Mouse (Mus musculus): ENCODE data around the gene Gm37240. TPM values are rescaled to one million over a fixed set of nuclear protein-coding genes. Genes with fewer than 3 reads are reported as not detected.
"Not testable (repeated sequence)": the region's sequence is repeated elsewhere in the genome, so short reads cannot be mapped to it uniquely, and the experiment has no call there.

Gene Gm37240
- total and polyA plus RNA-seq, 2 experiments from 2014 or later = 0.43 to 1.9 TPM

- TF ChIP-seq CTCF (IDR thresholded peaks at IDR 0.05) = no peak
These were observed 1021.6 kb downstream of the Gm37240 start for GRCm38 (mm10) chr3:84865684-84866083.

GRCm38 (mm10) chr3:84861817-84862216 lies 1025.5 kb downstream of the Gm37240 start:
- not testable (repeated sequence) for H3K4me1 ChIP-seq (ENCODE audit: insufficient read depth, low read length); H3K4me2 ChIP-seq (ENCODE audit: low read depth, low read length, poor library complexity, severe bottlenecking); H3K27me3 ChIP-seq (ENCODE audit: insufficient read depth, low read length); ATAC-seq (ENCODE audit: low FRiP score); H3K27ac ChIP-seq (ENCODE audit: low read depth, low read length); H3K9me3 ChIP-seq (ENCODE audit: low read length); H3K9ac ChIP-seq (replicated peaks; ENCODE audit: low read length, poor library complexity, severe bottlenecking); H3K4me3 ChIP-seq (ENCODE audit: low read depth, low read length); DNase-seq (ENCODE audit: low spot score); H3K36me3 ChIP-seq (ENCODE audit: insufficient read depth, low read length)
- whole genome bisulfite sequencing = 93% methylated on average over 3 of the region's 3 CpGs

More at GRCm38 (mm10) chr3:84865684-84866083, 1021.6 kb downstream of the Gm37240 start:
- H3K4me2 ChIP-seq (ENCODE audit: low read depth, low read length, poor library complexity, severe bottlenecking) = no peak overlapping the region
- no peak overlapping the region for H3K27ac ChIP-seq (ENCODE audit: low read depth, low read length)
- ATAC-seq (ENCODE audit: low FRiP score) = no peak
- no peak for DNase-seq (ENCODE audit: low spot score)
- H3K9me3 ChIP-seq (ENCODE audit: low read length) = no peaks in the 10 kb centered on the region
- no peak overlapping the region for H3K9ac ChIP-seq (replicated peaks; ENCODE audit: low read length, poor library complexity, severe bottlenecking)
- WGBS = 76% methylated on average over 3 of the region's 3 CpGs
- H3K4me3 ChIP-seq (ENCODE audit: low read depth, low read length) = no peak overlapping the region
- no peaks in the 10 kb centered on the region for H3K36me3 ChIP-seq (ENCODE audit: insufficient read depth, low read length)
- H3K4me1 ChIP-seq (ENCODE audit: insufficient read depth, low read length) = no peaks in the 10 kb centered on the region; the same call in 1 of the 2 replicates
- no peaks in the 10 kb centered on the region for H3K27me3 ChIP-seq (ENCODE audit: insufficient read depth, low read length)

- H3K36me3 ChIP-seq (ENCODE audit: insufficient read depth, low read length) = no peaks in the 10 kb centered on the region
- DNase-seq (ENCODE audit: low spot score) = no peak
- no peak overlapping the region for H3K4me2 ChIP-seq (ENCODE audit: low read depth, low read length, poor library complexity, severe bottlenecking)
- H3K27ac ChIP-seq (ENCODE audit: low read depth, low read length) = no peak overlapping the region
- no peaks in the 10 kb centered on the region for H3K9me3 ChIP-seq (ENCODE audit: low read length)
- WGBS = 94% methylated on average over 1 of the region's 1 CpGs
- no peaks in the 10 kb centered on the region for H3K27me3 ChIP-seq (ENCODE audit: insufficient read depth, low read length)
- no peak for TF ChIP-seq CTCF (IDR thresholded peaks at IDR 0.05)
- H3K4me1 ChIP-seq (ENCODE audit: insufficient read depth, low read length) = no peaks in the 10 kb centered on the region
- no peak overlapping the region for H3K4me3 ChIP-seq (ENCODE audit: low read depth, low read length)
- H3K9ac ChIP-seq (replicated peaks; ENCODE audit: low read length, poor library complexity, severe bottlenecking) = no peak overlapping the region
- ATAC-seq (ENCODE audit: low FRiP score) = no peak
These were observed 1026.6 kb downstream of the Gm37240 start for GRCm38 (mm10) chr3:84860669-84861068.

- 69% methylated on average over 1 of the region's 1 CpGs for WGBS
- no peaks in the 10 kb centered on the region for H3K9me3 ChIP-seq (ENCODE audit: low read length)
- TF ChIP-seq CTCF (IDR thresholded peaks at IDR 0.05) = no peak
- H3K4me1 ChIP-seq (ENCODE audit: insufficient read depth, low read length) = no peaks in the 10 kb centered on the region
- no peaks in the 10 kb centered on the region for H3K27me3 ChIP-seq (ENCODE audit: insufficient read depth, low read length)
- H3K4me3 ChIP-seq (ENCODE audit: low read depth, low read length) = no peak overlapping the region
- no peak overlapping the region for H3K27ac ChIP-seq (ENCODE audit: low read depth, low read length)
- no peak overlapping the region for H3K9ac ChIP-seq (replicated peaks; ENCODE audit: low read length, poor library complexity, severe bottlenecking)
- H3K36me3 ChIP-seq (ENCODE audit: insufficient read depth, low read length) = no peaks in the 10 kb centered on the region
- no peak for ATAC-seq (ENCODE audit: low FRiP score)
- no peak for DNase-seq (ENCODE audit: low spot score)
- H3K4me2 ChIP-seq (ENCODE audit: low read depth, low read length, poor library complexity, severe bottlenecking) = no peak overlapping the region
These were observed 1032.9 kb downstream of the Gm37240 start for GRCm38 (mm10) chr3:84854440-84854839.

- WGBS = 90% methylated on average over 7 of the region's 7 CpGs
- no peak for ATAC-seq (ENCODE audit: low FRiP score)
- no peak overlapping the region for H3K4me3 ChIP-seq (ENCODE audit: low read depth, low read length)
- no peaks in the 10 kb centered on the region for H3K36me3 ChIP-seq (ENCODE audit: insufficient read depth, low read length)
- no peak overlapping the region for H3K9ac ChIP-seq (replicated peaks; ENCODE audit: low read length, poor library complexity, severe bottlenecking)
- H3K4me2 ChIP-seq (ENCODE audit: low read depth, low read length, poor library complexity, severe bottlenecking) = no peak overlapping the region
- no peaks in the 10 kb centered on the region for H3K9me3 ChIP-seq (ENCODE audit: low read length)
- no peak for TF ChIP-seq CTCF (IDR thresholded peaks at IDR 0.05)
- DNase-seq (ENCODE audit: low spot score) = no peak
- H3K4me1 ChIP-seq (ENCODE audit: insufficient read depth, low read length) = no peaks in the 10 kb centered on the region
- no peaks in the 10 kb centered on the region for H3K27me3 ChIP-seq (ENCODE audit: insufficient read depth, low read length)
- H3K27ac ChIP-seq (ENCODE audit: low read depth, low read length) = no peak overlapping the region
These were observed 1034.4 kb downstream of the Gm37240 start for GRCm38 (mm10) chr3:84852877-84853276.

GRCm38 (mm10) chr3:84851801-84852200 lies 1035.5 kb downstream of the Gm37240 start:
- no peaks in the 10 kb centered on the region for H3K27me3 ChIP-seq (ENCODE audit: insufficient read depth, low read length)
- H3K4me2 ChIP-seq (ENCODE audit: low read depth, low read length, poor library complexity, severe bottlenecking) = no peak overlapping the region
- ATAC-seq (ENCODE audit: low FRiP score) (no peak), DNase-seq (ENCODE audit: low spot score) (no peak)
- no peaks in the 10 kb centered on the region for H3K9me3 ChIP-seq (ENCODE audit: low read length)
- H3K4me1 ChIP-seq (ENCODE audit: insufficient read depth, low read length) = no peaks in the 10 kb centered on the region
- WGBS = 79% methylated on average over 1 of the region's 1 CpGs
- no peak overlapping the region for H3K27ac ChIP-seq (ENCODE audit: low read depth, low read length)
- no peak overlapping the region for H3K9ac ChIP-seq (replicated peaks; ENCODE audit: low read length, poor library complexity, severe bottlenecking)
- TF ChIP-seq CTCF (IDR thresholded peaks at IDR 0.05) = no peak
- H3K36me3 ChIP-seq (ENCODE audit: insufficient read depth, low read length) = no peaks in the 10 kb centered on the region
- no peak overlapping the region for H3K4me3 ChIP-seq (ENCODE audit: low read depth, low read length)

Measured in midbrain, postnatal 0 days (tissue).